Comparison of ENCODE assay signal across 8 mouse cellular contexts in the genomic region with DNA sequence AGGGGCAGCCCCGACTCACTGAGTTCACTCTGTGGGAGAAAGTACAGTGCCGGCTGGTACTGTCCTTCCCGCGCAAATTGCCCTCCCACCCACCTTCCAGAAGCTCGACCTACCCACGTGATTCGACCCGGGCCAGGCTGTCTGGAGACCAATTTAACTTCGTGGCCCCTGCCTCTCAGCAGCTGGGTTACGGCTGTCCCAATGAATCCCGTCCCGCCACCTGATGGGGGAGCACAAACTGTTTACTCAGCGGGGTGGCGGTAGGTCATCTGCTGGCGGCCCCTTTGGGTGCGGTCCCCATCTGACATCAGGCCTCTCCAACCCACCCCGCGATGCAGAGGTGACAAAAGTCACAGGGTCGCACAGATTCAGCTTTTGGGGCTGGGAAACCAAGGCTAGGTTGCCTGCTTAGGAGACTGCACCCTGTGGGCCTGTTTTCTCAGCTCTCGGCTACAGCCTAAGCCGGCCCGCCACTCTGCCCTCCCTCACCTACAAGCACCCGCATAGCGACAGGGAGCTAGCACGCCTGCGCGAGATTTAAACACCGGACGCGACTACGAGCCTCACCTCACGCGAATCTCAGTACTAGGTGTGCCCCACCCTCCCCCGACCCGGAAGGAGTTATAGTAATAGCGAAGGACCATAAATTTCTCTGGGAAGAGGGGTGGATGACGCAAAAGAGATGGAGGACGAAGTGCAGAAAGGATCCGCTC. TPM values are rescaled to one million over a fixed set of nuclear protein-coding genes. Genes with fewer than 3 reads are reported as not detected.
DNase-seq lines count a peak whose midpoint lies in the region; ATAC-seq and TF ChIP-seq lines count a peak whose summit lies in the region.

TSS of gene Sdr39u1 (minus strand) at position 593 of the 713 bp plus-strand sequence.

- H3K9ac ChIP-seq in liver, postnatal 0 days (replicated peaks): peak within 1 kb of the TSS; percentile 74
- H3K9ac ChIP-seq in neural tube, embryonic 13.5 days: peak within 1 kb of the TSS; percentile 86
- H3K9ac ChIP-seq in stomach, postnatal 0 days (ENCODE audit: low read length): peak within 1 kb of the TSS; percentile 85

- no peak for TF ChIP-seq CTCF in E14TG2a.4 (conservative IDR thresholded peaks at IDR 0.05; ENCODE audit: low read length)
- no peak for TF ChIP-seq CTCF in cerebellum, adult 2 months (IDR thresholded peaks at IDR 0.05; ENCODE audit: borderline replicate concordance, insufficient read depth, low read depth, low read length)
- no peak for TF ChIP-seq CTCF in liver, postnatal 0 days (IDR thresholded peaks at IDR 0.05; ENCODE audit: low read depth)
- TF ChIP-seq CTCF in stomach, postnatal 0 days (IDR thresholded peaks at IDR 0.05; ENCODE audit: low read depth): no peak

- 1% methylated on average over 39 of the region's 39 CpGs for WGBS in cerebellum, adult 2 months
- WGBS in liver, postnatal 0 days (ENCODE audit: insufficient replicate concordance): 2% methylated on average over 39 of the region's 39 CpGs
- WGBS in neural tube, embryonic 13.5 days: 2% methylated on average over 39 of the region's 39 CpGs
- WGBS in stomach, postnatal 0 days: under 1% methylated on average over 39 of the region's 39 CpGs

- peak within 1 kb of the TSS; percentile 86 for H3K27ac ChIP-seq in cerebellum, adult 2 months (ENCODE audit: insufficient read depth, low read length)
- peak within 1 kb of the TSS; percentile 74 for H3K27ac ChIP-seq in liver, postnatal 0 days (ENCODE audit: low read depth)
- H3K27ac ChIP-seq in neural tube, embryonic 13.5 days (replicated peaks): peak within 1 kb of the TSS; percentile 84
- peak within 1 kb of the TSS; percentile 89 for H3K27ac ChIP-seq in stomach, postnatal 0 days (replicated peaks)

- H3K9me3 ChIP-seq in E14TG2a.4 (ENCODE audit: low read length): no peaks in the 10 kb centered on the region
- H3K9me3 ChIP-seq in liver, postnatal 0 days (ENCODE audit: low read length): no peaks in the 10 kb centered on the region
- H3K9me3 ChIP-seq in neural tube, embryonic 13.5 days: no peaks in the 10 kb centered on the region
- H3K9me3 ChIP-seq in stomach, postnatal 0 days (ENCODE audit: control insufficient read depth, low read length): no peaks in the 10 kb centered on the region

- peaks cover 46% of the 10 kb centered on the region for H3K4me1 ChIP-seq in E14TG2a.4 (replicated peaks; ENCODE audit: low read depth, low read length)
- H3K4me1 ChIP-seq in cerebellum, adult 2 months (ENCODE audit: control insufficient read depth, insufficient read depth, low read length): peaks cover 3% of the 10 kb centered on the region; the same call in 1 of the 2 replicates
- peaks cover 17% of the 10 kb centered on the region for H3K4me1 ChIP-seq in liver, postnatal 0 days (ENCODE audit: insufficient read depth)
- peaks cover 20% of the 10 kb centered on the region for H3K4me1 ChIP-seq in neural tube, embryonic 13.5 days (replicated peaks)
- H3K4me1 ChIP-seq in stomach, postnatal 0 days (replicated peaks; ENCODE audit: control insufficient read depth, insufficient read depth): no peaks in the 10 kb centered on the region

- ATAC-seq in liver, postnatal 0 days: peak; percentile 93
- peak; percentile 95 for ATAC-seq in neural tube, embryonic 13.5 days (ENCODE audit: low read depth)
- ATAC-seq in stomach, postnatal 0 days (ENCODE audit: low FRiP score, low TSS enrichment): peak; percentile 95

- peak; percentile 94 for TF ChIP-seq POLR2A in cerebellum, adult 2 months (IDR thresholded peaks at IDR 0.05; ENCODE audit: borderline replicate concordance, insufficient read depth, low read length)

- peak within 1 kb of the TSS; percentile 85 for H3K4me2 ChIP-seq in liver, postnatal 0 days (ENCODE audit: low read depth, low read length)
- H3K4me2 ChIP-seq in neural tube, embryonic 13.5 days: peak within 1 kb of the TSS; percentile 92
- H3K4me2 ChIP-seq in stomach, postnatal 0 days (replicated peaks; ENCODE audit: low read depth): peak within 1 kb of the TSS; percentile 90

- no peak for TF ChIP-seq EP300 in liver, postnatal 0 days (IDR thresholded peaks at IDR 0.05; ENCODE audit: low read depth)
- peak; percentile 37 for TF ChIP-seq EP300 in stomach, postnatal 0 days (optimal IDR thresholded peaks at IDR 0.05)

- H3K27me3 ChIP-seq in E14TG2a.4 (ENCODE audit: insufficient read depth, low read length): peaks cover 28% of the 10 kb centered on the region
- no peaks in the 10 kb centered on the region for H3K27me3 ChIP-seq in cerebellum, adult 2 months (ENCODE audit: control insufficient read depth, insufficient read depth, low read length)
- no peaks in the 10 kb centered on the region for H3K27me3 ChIP-seq in liver, postnatal 0 days (ENCODE audit: insufficient read depth, low read length)
- H3K27me3 ChIP-seq in neural tube, embryonic 13.5 days: no peaks in the 10 kb centered on the region
- H3K27me3 ChIP-seq in stomach, postnatal 0 days (ENCODE audit: control insufficient read depth, insufficient read depth, low read length): no peaks in the 10 kb centered on the region

- peak within 1 kb of the TSS; percentile 75 for H3K4me3 ChIP-seq in E14TG2a.4 (replicated peaks; ENCODE audit: low read length)
- peak within 1 kb of the TSS; percentile 86 for H3K4me3 ChIP-seq in cerebellum, adult 2 months (replicated peaks; ENCODE audit: insufficient read depth, low read depth, low read length)
- peak within 1 kb of the TSS; percentile 55 for H3K4me3 ChIP-seq in liver, postnatal 0 days (ENCODE audit: low read depth, low read length)
- H3K4me3 ChIP-seq in neural tube, embryonic 13.5 days: peak within 1 kb of the TSS; percentile 57
- peak within 1 kb of the TSS; percentile 51 for H3K4me3 ChIP-seq in stomach, postnatal 0 days (ENCODE audit: low read depth, low read length)

- peaks cover 36% of the 10 kb centered on the region for H3K36me3 ChIP-seq in E14TG2a.4 (ENCODE audit: insufficient read depth, low read length)
- peaks cover 22% of the 10 kb centered on the region for H3K36me3 ChIP-seq in liver, postnatal 0 days (replicated peaks; ENCODE audit: insufficient read depth, low read length)
- H3K36me3 ChIP-seq in neural tube, embryonic 13.5 days: peaks cover 31% of the 10 kb centered on the region
- peaks cover 16% of the 10 kb centered on the region; the same call in 1 of the 2 replicates for H3K36me3 ChIP-seq in stomach, postnatal 0 days (ENCODE audit: control insufficient read depth, insufficient read depth, low read length)

- intact Hi-C loops in heart, postnatal 36 days (cut with DNase I): loop anchor here (2.0 to 10.0 kb wide), 2 partner anchors 15 to 275 kb away; partner anchors contain the start of genes Cbln3 and Khnyn

- DNase-seq in cerebellum, adult 2 months: peak; percentile 91 to 94
- peak; percentile 92 for DNase-seq in forelimb bud, embryonic 11.5 days (ENCODE audit: low read depth, low spot score)
- DNase-seq in heart, postnatal 36 days: peak; percentile 71 to 78
- peak; percentile 75 to 82 for DNase-seq in layer of hippocampus, adult 18-20 months (ENCODE audit: low spot score in 2 of 2)
- DNase-seq in liver, postnatal 0 days: peak; percentile 86
- peak; percentile 94 for DNase-seq in stomach, postnatal 0 days (ENCODE audit: low spot score)

RNA-seq across cellular contexts. Expression of gene Sdr39u1, which starts in this region (rescaled TPM):
- polyA plus RNA-seq in cerebellum, adult 2 months (2012; rRNA removed): 214 and 218 TPM in 2 replicates
- 100 to 1,000 TPM; 109 to 116 TPM for total RNA-seq in heart, postnatal 36 days (2021)
- total RNA-seq in layer of hippocampus, adult 18-20 months (2021): 10 to 100 TPM; 71.8 to 74.1 TPM
- 26.2 and 26.9 TPM in 2 replicates for polyA plus RNA-seq in liver, postnatal 0 days (2015; fragmentation: Nextera tagmentation; extraction: Ambion mirVana)
- polyA plus RNA-seq in neural tube, embryonic 13.5 days (2015; fragmentation: Nextera tagmentation; extraction: Ambion mirVana): 105 and 109 TPM in 2 replicates
- 48.4 and 52.0 TPM in 2 replicates for polyA plus RNA-seq in stomach, postnatal 0 days (2015; fragmentation: Nextera tagmentation; extraction: Ambion mirVana)

Comparison
In these comparisons a context has a peak if more than half of its experiments do, and no peak if none do; other contexts are left out.
1. Peak in every context shown above with its lines: DNase-seq, ATAC-seq, H3K4me3 ChIP-seq and H3K27ac ChIP-seq.